Mouse (Mus musculus) E14TG2a.4 (cell line): ENCODE results near the gene Ctnna3.

Experiments used
- CTCF ChIP-seq: conservative IDR thresholded peaks from 2 replicates; pipeline ENCODE4 v1.5.1; 2014; ENCODE audit warnings: low read length
- NANOG ChIP-seq: IDR thresholded peaks from 2 replicates; pipeline ENCODE4 v1.6.1; 2014; ENCODE audit warnings: borderline replicate concordance, low read length, mixed read lengths

- TF ChIP-seq CTCF (no peak), NANOG (no peak)
These were observed 1462.6 kb downstream of the Ctnna3 start for GRCm38 (mm10) chr10:64892458-64892857.
